Mouse (Mus musculus): ENCODE results near the gene Lrrc7.

Lrrc7 gene

DNA sequence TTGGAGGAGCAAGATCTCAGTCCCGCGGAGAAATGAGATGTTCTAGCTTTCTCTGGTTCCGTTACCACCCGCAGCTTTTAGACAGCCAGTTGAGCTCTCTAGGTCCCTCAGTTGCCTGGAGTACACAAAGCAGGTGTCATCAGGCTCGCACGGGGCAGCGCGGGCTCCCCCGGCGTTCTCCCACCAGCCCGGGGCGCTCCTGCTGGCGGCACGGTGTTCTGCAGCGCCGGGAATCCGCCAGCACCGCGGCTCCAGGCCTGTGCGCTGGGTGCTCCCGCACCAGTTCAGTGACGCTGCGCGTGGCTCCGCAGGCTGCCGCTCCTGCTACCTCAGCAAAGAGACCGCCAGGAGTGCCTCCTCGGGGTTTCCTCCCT lies at the start of gene Lrrc7:
TSS of gene Lrrc7 (minus strand) at position 235 of the 374 bp plus-strand sequence.
- DNase-seq (ENCODE audit: low read depth, low spot score): peak; percentile 92

DNA sequence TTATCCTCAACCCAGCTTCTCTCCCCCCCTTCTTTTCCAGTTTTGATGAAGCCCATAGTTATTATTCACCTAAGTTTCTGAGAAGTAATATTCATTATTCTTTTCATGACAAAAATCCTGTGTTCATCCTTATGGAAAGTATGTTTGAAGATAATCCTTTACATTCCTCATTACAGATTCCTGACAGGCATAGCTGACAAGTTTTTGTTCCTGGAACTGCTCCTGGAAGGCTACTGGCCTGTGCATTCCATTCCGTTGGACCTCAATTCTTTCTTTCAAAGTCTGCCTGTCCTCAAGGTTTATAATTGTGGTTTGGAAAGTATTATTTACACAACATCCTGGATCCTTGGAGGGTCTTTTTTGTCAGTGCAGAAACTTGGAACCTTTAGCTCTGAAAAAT lies 45.0 kb upstream of the Lrrc7 start:
- DNase-seq (ENCODE audit: low read depth, low spot score): no peak

DNA sequence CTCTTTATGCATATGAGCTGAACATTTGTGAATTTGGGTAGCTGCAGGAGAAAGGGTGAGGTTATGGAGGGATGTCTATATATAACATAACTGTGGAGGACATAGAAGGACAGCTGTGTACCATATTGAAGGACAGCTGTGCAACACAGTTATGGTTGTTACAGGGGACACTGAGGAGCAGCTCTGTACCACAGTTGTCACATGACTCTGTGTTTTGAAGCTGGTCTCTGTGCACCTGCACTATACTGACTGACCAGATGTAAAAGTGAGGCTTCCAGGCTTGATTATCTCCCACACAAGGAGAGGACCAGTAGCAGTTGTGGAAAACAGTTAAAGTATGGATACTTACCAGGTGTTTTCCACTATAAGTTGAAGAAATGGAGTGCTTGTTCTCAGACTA lies 43.3 kb upstream of the Lrrc7 start:
- DNase-seq (ENCODE audit: low read depth, low spot score): no peak

DNA sequence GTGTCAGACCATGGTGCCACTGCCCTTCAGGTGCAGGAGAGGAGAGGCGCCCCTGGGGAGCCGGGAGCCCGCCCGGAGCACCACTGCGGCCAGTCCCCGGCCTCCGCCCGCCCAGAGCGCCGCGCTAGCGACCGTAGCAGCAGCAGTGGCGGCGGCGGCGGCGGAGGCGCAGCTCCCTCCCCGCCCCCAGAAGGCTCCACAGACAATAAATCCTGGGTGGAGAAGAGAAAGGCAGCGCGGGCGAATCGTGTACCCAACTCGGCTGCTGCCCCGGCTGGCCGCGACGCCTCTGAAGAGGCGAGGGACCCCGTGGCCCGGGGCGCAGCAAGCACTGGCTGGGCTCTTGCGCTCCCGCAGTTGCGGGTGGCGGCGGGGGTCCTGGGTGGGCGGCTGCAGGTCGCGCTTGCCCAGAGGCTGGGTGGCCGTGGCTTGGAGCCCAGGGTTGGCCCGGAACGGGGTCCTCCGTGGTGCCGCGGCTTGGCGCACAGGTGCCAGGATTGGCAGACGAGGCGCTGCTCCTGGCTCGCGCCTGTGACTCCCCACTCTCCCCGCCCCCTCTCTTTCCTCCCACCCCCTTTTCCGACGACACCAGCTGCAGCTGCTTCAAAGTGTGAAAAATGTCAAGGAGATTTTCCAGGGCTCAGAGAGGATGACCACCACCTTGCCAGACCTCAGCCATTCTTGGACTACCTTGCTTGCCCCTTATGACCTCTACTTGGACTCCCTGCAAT lies 600 bp downstream of the Lrrc7 start:
- peak; percentile 74 for DNase-seq (ENCODE audit: low read depth, low spot score)

DNA sequence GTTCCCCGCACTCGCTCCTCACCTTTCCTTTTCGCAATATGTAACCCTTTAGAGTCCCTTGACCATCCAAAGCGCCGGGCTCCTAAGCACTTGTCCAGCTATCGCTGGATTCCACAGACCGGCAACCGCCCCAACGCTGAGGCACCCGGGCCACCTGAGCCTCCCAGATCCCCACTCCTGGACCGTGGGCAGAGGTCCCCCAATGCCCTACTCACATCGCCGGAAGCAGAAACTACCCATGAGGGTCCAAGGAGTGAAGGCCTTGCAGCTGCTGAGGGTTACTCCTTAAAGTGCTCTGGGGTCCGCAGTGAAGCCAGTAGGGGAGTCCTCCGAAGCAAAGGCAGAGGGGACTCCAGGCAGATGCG lies 1.1 kb downstream of the Lrrc7 start:
- DNase-seq (ENCODE audit: low read depth, low spot score): peak; percentile 48

DNA sequence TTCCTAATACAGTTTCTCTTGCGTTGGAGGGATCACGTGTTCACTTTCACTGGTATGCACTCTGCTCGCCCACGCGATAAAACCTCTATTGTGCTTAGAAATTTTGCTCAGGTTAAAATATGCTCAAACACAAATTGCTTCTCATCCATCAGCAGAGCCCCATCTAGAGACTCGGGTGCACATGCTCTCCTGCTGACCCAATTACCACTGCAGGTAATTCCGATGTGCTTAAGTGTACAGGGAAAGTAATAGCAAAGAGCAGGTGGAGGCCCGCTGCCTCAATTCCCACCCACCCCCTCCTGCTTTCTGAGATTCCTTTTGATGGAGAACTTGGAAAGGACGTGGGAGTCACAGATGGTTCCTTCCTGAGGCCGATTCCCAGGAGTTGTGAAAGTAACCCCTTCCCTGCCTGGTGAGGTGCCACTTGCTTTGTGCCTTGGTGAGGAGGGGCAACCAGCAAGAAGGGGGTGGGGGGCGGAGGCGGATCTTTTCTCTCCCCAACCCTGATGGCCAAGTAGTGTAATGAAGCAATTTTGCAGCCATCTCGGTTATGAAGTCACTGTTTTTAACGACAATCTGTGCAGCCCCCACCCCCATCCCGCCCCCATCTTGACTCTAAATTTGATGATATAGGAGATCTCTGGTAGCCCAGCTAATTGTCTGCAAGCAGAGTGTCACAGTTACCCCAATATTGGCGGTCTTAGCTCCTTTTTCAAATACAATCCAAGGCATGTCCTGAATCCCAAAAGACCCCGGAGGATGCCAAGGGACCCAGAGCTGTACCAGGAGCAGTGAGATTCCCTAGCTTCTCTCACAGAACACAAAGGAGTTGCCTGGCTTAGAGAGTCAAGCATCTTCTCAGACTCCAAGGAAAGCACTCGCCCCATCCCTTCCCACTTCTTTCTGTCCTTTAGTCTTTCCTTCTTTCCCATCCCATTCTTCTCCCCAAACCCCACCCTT lies 2.0 kb downstream of the Lrrc7 start:
- peak; percentile 94 for DNase-seq (ENCODE audit: low read depth, low spot score)

DNA sequence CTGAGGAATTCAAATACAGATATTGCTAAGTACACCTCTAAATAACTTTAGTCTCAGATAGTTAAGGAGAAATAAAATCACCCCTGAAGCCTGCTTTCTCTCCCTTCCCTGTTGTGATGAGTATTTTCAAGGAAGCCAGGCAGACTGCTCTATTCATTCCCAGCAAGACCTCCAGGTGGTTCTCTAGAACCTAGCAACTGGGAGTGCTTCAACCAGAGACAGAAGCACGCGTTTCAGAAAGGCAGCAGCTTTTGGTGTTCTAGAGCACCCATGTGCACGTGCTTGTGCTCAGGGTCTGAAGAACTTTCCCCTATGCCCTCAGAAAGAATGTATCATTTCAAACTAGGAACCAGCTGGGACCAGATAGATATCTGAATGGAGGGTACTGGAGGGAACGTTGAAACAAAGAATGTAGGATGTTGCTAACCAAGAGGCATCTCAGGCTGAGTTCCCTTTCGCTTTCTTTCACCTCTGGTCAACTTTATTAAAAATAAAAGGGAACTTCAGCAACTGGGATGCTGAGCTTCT lies 2.8 kb downstream of the Lrrc7 start:
- DNase-seq (ENCODE audit: low read depth, low spot score): peak; percentile 46

DNA sequence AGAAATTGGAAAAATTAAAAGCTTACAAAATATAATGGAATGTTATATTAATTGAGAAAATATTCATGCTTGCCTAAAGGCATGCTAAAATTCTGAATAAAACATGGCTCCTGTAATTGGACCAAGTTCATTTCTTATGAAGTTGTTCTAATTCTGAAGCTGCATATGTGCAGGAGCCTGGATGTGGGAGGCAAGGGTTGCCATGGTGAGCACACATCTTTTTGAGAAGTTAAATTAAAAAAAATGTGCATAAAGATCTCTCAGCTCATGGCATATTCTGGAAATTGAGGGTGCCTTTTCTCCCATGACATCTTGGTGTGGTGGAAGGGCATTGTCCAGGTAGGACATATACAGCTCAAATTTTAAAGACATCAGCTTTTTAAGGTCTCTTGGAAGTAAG lies 3.4 kb downstream of the Lrrc7 start:
- peak; percentile 85 for DNase-seq (ENCODE audit: low read depth, low spot score)

DNA sequence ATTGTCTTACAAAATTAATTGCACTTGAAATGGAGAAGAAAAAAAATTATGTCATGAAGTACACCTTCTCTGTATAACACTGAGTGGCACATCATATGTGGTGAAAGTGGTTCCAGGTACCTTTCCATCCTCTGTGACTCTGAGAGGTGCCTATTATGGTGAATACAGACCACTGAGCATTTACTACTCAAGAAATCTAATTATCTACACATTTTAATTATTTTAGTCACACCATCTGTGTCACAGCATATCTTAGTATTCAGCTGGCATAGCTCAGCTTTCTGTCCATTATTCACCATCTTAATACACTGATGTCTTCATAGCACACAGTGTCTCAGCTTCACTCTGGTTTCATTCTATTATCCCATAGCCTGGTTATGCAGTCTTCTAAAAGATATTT lies 7.7 kb downstream of the Lrrc7 start:
- no peak for DNase-seq (ENCODE audit: low read depth, low spot score)

DNA sequence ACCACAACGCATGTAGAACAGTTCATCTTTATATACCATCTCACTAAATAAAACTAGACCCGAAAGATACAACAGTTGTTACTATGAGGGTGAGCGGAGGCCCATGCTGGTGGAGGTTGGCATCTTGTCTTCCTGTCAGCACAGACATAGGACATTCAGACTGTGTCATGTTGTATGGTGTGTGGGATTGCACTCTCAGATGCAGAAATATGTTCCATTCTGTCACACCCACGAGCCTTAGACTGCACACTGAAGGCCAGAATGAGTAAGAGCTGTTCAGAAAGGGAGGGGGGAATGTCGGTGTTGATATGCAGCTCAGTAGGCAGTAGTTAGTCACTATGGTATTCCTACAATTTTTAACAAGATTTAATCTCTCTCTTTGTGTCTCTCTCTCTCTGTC lies 9.9 kb downstream of the Lrrc7 start:
- peak; percentile 92 for DNase-seq (ENCODE audit: low read depth, low spot score)

DNA sequence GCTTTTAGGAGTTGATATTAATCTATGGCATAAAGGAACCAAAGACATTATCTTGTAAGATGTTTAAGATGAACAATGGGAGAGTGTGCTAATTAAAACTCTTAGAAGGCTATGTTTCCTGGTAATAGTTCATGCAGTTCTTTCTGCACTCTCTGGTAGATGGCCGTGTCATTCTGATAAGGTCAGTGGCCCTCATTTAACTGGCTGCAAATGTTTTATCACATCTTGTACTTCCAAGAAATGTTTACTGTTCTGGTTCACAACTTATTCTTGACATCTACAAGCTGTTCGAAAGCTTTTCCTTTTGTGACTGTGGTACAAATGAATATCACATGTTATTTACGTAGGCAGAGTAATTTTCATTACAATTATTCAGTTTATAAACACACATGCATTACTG lies 18.5 kb downstream of the Lrrc7 start:
- no peak for DNase-seq (ENCODE audit: low read depth, low spot score)

DNA sequence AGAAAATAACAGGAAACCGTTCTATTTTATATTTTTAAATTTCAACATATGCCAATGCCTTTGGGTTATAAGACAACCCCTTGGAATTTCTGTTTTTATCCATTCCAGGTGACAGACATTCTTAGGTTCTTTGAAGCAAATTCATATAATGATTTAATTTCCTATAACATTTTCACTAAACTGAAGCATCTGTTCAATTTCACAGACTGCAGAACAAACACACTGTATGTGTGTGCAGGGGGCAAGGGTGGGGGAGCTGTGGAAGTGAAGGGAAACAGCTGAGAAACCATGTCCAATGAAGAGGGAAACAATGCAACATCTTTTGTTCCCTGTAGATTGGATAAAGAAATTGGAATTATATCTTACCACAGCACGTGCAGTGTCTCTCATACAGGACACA lies 29.2 kb downstream of the Lrrc7 start:
- no peak for DNase-seq (ENCODE audit: low read depth, low spot score)

DNA sequence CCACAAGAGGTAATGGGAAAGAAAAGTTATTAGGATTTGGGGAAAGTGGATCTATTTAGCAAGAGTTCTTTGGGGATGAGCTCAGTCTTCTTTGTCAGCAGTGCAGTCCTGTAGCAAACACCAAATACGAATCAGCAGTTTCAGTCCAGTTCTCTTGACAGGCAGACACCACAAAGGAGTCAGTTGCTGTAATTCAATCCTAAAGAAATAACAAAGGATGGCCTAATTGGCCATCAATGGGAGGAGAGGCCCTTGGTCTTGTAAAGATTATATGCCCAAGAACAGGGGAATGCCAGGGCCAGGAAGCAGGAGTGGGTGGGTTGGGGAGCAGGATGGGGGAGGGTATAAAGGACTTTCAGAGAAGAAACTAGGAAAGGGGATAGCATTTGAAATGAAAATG lies 33.5 kb downstream of the Lrrc7 start:
- DNase-seq (ENCODE audit: low read depth, low spot score): no peak

DNA sequence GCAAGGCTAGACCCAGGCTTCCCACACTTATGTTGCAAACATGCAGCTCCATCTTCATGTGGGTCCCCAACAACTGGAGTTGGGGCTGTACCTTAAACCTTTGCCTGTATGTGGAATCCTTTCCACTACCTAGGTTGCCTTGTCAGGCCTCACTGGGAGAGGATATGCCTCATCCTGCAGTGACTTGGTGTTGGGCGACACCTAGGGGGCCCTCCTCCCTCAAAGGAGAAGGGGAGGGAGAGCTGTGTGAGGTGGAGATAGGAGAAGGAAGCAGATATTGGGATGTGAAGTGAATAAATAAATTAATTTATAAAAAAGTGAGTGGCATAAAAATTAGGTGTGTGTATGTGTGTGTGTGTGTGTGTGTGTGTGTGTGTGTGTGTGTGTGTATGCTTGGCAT lies 68.3 kb downstream of the Lrrc7 start:
- no peak for DNase-seq (ENCODE audit: low read depth, low spot score)

DNA sequence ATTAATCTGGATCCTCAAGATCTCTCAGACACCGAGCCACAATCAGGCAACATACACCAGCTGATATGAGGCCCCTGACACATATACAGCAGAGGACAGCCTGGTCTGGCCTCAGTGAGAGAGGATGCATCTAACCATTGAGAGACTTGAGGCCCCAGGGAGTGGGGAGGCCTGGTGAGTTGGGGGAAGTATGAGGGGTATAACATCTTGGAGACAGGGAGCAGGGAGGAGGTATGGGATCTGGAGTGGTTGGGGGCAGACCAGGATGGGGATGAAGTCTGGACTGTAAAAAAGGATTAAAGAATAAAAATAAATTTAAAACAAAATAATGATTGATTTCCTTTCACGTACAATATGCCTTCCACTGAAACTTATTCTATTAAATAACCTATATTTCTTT lies 82.3 kb downstream of the Lrrc7 start:
- no peak for DNase-seq (ENCODE audit: low read depth, low spot score)

DNA sequence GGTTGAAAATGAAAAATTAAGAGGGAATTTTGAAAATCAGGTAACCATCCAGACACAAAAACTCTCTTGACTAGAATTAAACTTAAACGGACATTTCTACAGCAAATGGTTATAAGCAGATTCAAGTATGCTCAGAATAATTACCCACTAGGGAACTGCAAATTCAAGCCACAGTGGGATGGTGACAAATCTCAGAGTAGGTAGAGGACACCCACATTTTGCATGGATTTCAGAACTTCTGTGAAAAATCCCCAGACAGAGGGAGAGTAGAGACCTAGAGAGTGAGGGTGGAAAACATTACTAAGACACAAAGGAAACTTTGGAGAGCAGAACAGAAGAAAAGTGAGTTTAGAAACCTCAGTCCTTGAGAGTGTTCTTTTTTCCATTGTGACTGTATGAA lies 161.4 kb downstream of the Lrrc7 start:
- DNase-seq (ENCODE audit: low read depth, low spot score): peak; percentile 63

DNA sequence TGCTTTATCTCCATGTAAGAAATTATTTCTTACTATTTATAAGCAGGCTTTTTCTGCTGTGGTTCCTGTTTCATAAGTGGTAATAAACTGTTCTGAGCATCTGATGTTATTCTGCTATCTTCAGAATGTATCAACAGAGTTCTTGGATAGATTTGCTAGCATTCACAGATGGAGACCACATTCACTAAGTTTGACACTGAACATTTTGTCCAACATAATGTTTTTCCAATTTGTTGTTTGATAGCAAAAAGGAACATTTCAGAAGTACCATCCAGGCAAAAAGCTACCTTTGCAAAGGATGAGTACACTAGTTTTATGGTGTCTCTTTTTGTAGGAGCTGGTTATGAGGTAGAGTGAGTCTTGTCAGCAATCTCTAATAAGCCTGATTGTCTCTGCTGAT lies 170.5 kb downstream of the Lrrc7 start:
- DNase-seq (ENCODE audit: low read depth, low spot score): peak; percentile 24

DNA sequence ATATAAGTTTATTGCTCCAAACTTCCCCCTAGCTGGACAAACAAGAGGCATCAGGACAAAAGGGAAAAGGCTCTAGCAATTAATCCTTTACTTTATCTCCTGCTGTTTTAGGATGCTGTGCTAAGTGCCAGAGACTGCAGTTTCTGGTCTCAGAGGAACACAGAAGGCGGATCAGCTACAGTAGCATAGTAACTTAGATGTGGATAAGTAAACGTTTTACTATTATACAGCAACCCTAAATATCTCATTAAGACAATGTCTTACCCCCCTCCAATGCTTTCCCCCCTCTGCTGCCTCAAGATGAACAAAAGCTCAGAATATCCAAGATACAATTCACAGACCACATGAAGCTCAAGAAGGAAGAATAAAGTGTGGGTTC lies 174.0 kb downstream of the Lrrc7 start:
- DNase-seq (ENCODE audit: low read depth, low spot score): no peak

DNA sequence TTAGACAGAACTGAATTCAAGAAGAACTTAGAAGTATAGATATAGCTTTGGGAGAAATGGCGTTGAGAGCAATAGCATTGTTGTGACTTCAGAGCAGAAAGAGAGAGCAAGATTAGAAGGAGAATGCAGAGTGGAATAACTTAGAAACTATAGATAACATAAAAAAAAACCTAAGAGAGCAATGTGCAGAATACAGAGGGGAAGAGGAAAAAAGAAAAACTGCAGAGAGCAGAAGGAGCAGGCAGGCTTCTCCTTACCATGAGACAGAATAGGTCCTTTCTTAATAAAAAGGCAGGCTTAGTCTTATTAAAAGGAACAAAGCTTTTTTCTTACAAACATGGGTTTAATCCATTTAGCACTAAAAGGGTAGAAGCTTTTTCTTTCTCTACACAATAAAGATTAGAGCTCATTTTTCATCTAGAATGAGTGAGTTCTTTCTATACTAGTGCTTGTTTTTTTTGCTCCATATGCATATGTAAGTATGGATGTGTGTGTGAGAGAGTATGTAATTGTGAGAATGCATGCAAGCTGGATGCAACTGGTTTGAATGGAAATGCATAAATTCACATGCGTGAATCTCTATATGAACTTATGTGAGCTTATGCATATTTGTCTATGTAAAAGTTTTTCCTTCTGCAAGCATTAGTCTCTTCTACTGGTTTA lies 174.5 kb downstream of the Lrrc7 start:
- DNase-seq (ENCODE audit: low read depth, low spot score): no peak

DNA sequence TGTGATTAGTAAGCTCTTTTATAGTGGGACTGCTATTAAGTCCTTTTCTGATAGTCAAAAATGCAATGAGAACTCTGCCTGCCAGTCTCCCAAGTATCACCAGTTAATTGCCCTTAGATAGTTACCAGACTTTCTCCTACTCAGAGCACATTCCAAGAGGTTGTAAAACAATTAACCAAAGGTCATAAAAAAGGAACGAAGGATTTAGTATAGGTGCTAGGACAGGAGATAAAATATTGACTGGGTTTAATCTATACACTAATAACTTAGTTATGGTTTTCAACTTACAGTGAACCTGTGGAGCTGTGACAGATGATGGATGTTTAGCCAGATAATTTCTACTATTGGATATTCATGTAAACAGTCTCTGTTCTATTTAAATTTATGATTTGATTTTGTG lies 175.2 kb downstream of the Lrrc7 start:
- no peak for DNase-seq (ENCODE audit: low read depth, low spot score)

DNA sequence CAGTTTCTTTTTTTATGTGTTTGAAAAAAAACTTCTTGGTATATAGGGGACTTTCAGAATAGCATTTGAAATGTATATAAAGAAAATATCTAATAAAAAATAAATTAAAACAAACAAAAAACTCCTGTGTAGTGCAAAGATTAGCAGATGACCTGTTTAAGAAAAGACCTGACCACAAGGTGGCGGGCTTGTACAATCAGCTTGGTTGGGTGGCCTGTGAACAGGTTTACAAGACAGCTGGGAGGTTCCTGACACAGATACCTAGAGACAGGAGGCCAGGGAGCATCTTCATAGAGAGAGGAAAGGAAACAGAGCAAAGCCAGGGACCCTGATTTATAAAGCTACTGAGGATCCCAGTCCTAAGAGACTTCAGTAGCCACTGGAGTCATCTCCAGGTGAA lies 186.1 kb downstream of the Lrrc7 start:
- DNase-seq (ENCODE audit: low read depth, low spot score): peak; percentile 60

DNA sequence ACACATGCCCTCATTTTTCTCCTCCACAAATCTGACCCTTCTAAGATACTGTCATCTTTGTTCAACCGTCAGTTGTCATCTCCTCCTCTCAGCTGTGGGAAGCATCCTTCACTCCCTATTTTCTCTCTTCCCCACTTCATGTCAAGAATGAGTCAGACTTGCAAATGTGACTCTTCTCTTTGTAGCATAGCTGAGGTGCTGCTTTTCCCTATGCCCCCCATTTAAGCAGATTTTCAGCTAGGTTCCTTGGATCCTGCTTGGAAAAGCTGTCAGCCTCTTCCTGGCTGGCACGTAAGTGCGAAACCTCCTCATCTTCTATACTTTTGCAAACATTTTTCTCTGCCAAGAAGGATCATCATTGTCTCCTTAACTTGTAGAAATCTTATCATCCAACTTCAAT lies 192.9 kb downstream of the Lrrc7 start:
- peak; percentile 89 for DNase-seq (ENCODE audit: low read depth, low spot score)
